Mouse (Mus musculus) MN1 (cell line): ENCODE results near the gene Kcnrg.
A peak's percentile ranks its signal among the peaks of the same experiment; 100 is the strongest.
"Not testable (repeated sequence)": the region's sequence is repeated elsewhere in the genome, so short reads cannot be mapped to it uniquely, and the experiment has no call there.

Source experiments
- DNase-seq: peaks from one replicate; pipeline ENCODE4 v3.0.0-alpha.2; 2016; ENCODE audit warnings: low spot score

The Kcnrg gene

GRCm38 (mm10) chr14:61607157-61607556 lies at the start of gene Kcnrg:
Kcnrg (plus strand) TSS chr14:61607457.
- no peak for DNase-seq

DNA sequence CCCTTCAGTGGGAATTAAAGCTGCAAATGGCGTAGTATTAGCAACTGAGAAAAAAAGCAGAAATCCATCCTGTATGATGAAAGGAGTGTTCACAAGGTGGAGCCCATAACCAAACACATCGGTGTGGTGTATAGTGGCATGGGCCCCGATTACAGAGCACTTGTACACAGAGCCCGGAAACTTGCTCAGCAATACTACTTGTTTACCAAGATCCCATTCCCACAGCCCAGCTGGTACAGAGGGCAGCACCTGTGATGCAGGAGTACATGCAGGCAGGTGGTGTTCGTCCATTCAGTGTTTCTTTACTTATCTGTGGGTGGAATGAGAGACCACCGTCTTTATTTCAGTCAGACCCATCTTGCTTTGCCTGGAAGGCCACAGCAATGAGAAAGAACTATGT lies 48.4 kb upstream of the Kcnrg start:
- no peak for DNase-seq

GRCm38 (mm10) chr14:61559856-61560255 lies 47.4 kb upstream of the Kcnrg start:
- no peak for DNase-seq

- DNase-seq: not testable (repeated sequence)
Observed at GRCm38 (mm10) chr14:61566211-61566610, 41.0 kb upstream of the Kcnrg start.

GRCm38 (mm10) chr14:61569344-61569743 lies 37.9 kb upstream of the Kcnrg start:
- DNase-seq: no peak

- peak; percentile 79 for DNase-seq
Observed at GRCm38 (mm10) chr14:61571366-61571765, 35.9 kb upstream of the Kcnrg start.

DNA sequence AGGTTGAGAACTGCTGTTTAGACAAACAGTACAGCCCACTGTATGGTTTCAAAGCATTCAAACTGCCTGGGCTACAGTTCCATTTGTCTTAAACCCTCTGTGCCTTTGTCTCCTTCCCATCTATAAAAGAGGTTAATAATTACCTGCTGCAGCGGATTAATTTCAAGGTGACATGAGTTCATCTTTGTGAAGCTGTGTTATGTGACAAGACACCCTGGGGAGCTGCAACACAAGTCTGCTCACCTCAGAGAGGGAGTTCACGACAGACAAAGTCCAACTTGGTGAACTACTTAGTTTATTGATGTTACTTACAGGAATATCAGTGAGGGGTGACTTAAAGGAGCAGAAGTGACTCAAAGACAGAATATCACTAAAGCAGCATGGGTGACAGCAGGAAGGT lies 35.1 kb upstream of the Kcnrg start:
- DNase-seq: no peak

DNA sequence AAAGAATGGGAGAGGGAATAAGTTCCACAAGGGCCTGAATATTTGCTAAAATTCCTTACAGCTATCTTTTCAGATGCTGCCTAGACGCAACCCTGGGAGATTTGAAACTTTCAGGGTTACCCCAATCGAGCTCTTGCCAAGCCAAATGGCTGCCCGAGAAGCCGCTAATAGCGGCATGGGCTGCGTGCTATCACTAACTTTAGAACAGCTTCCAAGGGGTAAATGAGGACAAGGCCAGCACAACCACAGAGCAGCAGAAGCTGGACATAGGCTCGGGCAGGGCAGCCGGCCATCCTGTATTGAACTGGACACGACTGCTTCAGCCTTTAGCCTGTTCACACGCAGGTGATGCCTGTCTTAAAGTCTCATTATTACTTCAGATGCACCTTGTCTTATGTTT lies 32.2 kb upstream of the Kcnrg start:
- no peak for DNase-seq

DNA sequence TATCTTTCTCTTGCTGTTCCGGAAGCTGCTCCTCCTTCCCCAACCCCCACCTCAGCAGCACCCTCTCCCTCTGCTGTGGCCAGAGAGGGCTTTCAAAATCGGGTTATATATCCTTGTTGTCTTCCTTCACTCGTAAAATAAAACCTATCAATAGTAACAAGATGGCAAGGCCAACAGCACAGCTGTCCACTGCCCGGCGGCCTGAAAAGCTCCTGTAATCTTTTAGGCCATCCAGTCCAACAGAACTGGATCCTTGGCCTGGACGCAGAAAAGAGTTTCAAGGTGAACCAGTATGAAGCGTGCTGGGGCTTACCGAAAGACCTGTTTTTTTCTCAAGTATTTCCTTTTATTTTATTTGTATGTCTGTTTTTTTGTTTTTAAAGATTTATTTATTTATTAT lies 31.3 kb upstream of the Kcnrg start:
- no peak for DNase-seq

DNA sequence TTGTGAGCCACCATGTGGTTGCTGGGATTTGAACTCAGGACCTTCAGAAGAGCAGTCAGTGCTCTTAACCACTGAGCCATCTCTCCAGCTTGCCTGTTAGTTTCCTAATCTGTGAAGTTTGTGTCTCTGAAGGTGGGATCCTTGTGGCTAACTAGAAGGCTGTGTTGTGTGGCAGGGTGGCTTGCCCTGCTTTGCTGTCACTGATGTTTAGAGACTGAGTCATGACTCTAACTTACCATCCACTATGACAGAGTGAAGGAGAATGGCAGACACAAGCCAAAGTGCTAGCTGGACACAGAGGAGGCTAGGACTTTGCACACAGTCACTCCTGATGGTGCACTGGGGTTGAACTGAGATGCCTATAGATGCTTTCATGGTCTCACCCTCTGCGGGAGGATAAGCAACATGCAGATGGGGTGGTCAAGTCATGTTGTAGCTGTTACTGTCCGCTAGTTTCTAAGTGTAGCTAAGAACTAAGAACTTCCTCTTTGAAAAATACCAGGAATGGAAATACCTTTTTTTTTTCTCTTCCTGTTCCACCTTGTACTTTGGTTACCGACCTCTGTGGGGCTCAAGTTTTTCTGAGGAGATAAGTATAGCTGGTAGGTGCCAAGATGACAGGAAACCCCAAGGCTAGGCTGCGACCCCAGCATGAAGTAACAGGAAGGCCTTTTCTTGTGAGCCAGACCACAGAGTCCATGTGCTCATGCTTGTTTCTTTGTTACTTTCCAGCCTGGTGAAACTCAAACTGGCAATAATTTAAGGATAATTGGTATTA lies 17.8 kb upstream of the Kcnrg start:
- no peak for DNase-seq

DNA sequence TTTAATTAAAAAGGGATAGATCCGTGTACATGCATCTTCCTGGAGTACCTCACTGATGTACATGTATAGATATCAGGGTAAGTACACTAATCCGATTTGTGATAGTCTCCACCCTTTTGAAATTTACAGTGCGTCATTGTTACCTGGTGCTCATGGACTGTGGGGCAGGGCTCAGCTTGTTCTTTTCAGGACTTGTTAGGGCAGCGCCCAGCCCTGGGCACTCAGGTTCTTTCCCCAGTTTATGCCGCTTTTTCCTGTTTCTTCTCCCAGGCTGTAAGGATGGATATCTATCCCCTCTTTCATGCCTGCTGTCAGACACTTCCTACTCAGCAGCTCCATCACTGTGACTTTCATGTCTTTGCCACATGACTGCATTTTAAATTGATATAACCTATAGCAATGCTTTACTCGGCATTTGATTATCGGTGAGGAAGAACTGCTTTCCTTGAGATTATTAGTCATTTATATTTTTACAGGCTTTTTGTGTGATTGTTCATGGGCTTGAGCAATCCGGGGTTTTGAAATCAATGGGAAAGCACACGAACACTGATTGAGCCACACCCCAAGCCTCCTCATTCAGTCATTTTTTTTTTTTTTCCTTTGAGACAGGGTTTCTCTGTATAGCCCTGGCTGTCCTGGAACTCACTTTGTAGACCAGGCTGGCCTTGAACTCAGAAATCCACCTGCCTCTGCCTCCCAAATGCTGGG lies 10.4 kb upstream of the Kcnrg start:
- DNase-seq: no peak

DNA sequence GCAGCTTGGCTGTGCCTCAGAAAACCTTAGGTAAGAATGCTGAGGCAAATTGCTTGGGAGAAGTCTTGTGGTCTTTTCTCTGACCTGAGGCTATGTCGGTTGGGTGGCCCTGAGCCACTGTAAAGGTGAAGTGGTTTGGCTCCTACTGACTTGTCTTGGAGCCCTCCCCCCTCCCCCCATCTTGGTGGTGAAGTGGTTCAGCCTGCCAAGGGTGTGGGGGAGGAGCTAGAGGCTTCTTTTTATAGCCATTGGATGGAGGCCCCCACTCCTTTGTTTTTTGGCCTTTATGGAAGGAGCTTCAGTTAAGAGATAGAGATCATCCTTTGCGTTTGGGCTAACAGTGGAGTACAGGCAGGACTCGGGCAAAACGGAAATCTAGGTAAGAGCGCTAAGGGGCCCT lies 9.3 kb upstream of the Kcnrg start, which contains the start of gene Trim13:
TSS of gene Trim13 (plus strand) at position 280 of the 400 bp plus-strand sequence.
- DNase-seq: no peak

DNA sequence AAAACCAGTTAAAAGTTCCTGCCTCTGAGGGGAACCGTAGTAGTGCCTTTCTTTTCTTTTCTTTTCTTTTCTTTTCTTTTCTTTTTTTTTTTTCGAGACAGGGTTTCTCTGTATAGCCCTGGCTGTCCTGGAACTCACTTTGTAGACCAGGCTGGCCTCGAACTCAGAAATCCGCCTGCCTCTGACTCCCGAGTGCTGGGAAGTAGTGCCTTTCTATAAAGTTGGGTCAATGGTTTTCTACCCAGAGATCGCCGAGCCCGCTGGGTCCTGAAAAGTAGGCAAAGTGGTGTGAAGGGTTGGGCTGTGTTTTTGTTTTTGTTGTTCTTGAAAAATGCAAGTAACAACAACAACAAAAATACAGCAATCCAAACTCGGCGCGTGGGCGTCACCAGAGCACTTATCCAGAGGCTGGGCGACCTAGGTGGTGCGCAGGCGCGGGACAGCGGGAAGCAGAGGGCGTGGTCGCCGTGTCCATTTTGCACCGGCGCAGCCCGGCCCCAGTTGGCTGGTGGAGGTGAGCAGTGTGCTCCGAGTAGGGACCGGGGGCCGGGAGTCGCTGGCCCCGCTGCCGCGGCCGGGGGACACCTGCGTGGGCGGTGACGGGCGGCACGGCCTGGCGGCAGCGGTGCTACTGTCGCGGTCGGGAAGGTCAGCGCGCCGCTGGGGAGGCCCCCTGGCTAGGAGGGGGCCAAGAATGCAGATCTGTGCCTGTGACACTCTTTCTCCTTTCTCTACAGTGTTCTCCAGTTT lies 8.0 kb upstream of the Kcnrg start:
- peak; percentile 84 for DNase-seq

GRCm38 (mm10) chr14:61601348-61601747 lies 5.9 kb upstream of the Kcnrg start:
- no peak for DNase-seq

- DNase-seq: no peak
Observed at GRCm38 (mm10) chr14:61603069-61603755, 4.0 kb upstream of the Kcnrg start.

GRCm38 (mm10) chr14:61604081-61604480 lies 3.2 kb upstream of the Kcnrg start:
- no peak for DNase-seq

DNA sequence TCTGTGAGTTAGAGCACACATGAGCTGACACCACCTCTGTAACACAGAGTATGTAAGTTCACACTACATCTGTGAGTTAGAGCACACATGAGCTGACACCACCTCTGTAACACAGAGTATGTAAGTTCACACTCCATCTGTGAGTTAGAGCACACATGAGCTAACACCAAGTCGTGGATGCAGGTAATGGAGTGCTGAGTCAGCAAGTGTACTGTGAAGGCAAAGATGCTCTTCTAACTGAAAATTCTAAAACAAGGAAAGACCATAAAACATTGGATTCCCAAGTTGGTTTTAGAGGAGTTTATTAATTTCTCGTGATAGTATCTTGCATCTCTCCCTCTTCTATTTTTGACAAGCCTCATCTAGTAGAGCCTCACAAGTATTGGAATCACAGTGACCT lies 1.2 kb upstream of the Kcnrg start:
- DNase-seq: not testable (repeated sequence)

- no peak for DNase-seq
Observed at GRCm38 (mm10) chr14:61611766-61612165, 4.5 kb downstream of the Kcnrg start.

- no peak for DNase-seq
Observed at GRCm38 (mm10) chr14:61613319-61613718, 6.1 kb downstream of the Kcnrg start.

DNA sequence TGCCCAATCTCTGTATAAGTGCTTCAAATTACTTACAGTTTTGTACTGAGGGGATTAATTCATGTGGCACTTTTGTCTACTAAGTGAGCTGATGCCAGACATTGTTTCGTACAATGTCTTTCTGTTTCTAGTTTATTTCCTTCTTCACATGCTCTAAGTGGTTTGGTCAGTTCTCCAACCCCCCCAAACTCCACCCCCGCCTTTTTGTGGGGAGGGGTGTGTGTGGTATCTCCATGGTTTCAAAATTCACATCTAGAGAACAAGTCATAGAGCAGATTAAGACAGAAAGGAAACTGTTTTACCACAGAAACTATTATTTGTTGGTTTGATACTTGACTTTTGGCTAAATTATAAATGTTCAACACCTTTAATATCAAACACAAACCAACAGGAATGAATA lies 13.1 kb downstream of the Kcnrg start:
- no peak for DNase-seq

- DNase-seq: no peak
Observed at GRCm38 (mm10) chr14:61635969-61636368, 28.7 kb downstream of the Kcnrg start.

- DNase-seq: no peak
Observed at GRCm38 (mm10) chr14:61642668-61643067, 35.4 kb downstream of the Kcnrg start.
